Mouse (Mus musculus) lung, adult 2 months (tissue): ENCODE results near the gene Mcm2. TPM values are rescaled to one million over a fixed set of nuclear protein-coding genes. Genes with fewer than 3 reads are reported as not detected.
A peak's percentile ranks its signal among the peaks of the same experiment; 100 is the strongest.

ENCODE experiments used
- DNase-seq: peaks from one replicate; pipeline ENCODE4 v3.0.0; 2022
- H3K4me1 ChIP-seq: fragments of 200-500 bp; 2 replicates; pipeline ENCODE4 v1.6.1; 2011; ENCODE audit warnings: low read length; ENCODE audit not compliant: control insufficient read depth, insufficient read depth
- H3K4me3 ChIP-seq: fragments of 200-500 bp; replicated peaks from 2 replicates; pipeline ENCODE3; 2011; ENCODE audit warnings: low read depth, mild to moderate bottlenecking, control low read depth, low read length; ENCODE audit errors: extremely low read depth
- CTCF ChIP-seq: fragments of 200-500 bp; IDR thresholded peaks from 2 replicates; pipeline ENCODE4 v1.5.1; 2011; ENCODE audit warnings: mild to moderate bottlenecking, low read length, control low read depth; ENCODE audit not compliant: insufficient read depth
- POLR2A ChIP-seq: fragments of 200-500 bp; IDR thresholded peaks from 2 replicates; pipeline ENCODE4 v1.6.1; 2011; ENCODE audit warnings: low read depth, mild to moderate bottlenecking, control low read depth, low read length, borderline replicate concordance; ENCODE audit errors: extremely low read depth
- WGBS: fragments of 180-500 bp; shearing (Covaris S2); methylation state at CpG from one replicate; pipeline ENCODE4 v1.1.7; 2018; 5-methylcytosine and 5-hydroxymethylcytosine counted together
- polyA plus RNA-seq: library from polyadenylated mRNA; depleted of rRNA; stranded (reverse); fragments of >200 nt; gene quantifications from 2 replicates; pipeline ENCODE4 v1.2.3, GENCODE M21; 2012

Gene Mcm2
- polyA plus RNA-seq, 1 experiment = 11.1 TPM

DNA sequence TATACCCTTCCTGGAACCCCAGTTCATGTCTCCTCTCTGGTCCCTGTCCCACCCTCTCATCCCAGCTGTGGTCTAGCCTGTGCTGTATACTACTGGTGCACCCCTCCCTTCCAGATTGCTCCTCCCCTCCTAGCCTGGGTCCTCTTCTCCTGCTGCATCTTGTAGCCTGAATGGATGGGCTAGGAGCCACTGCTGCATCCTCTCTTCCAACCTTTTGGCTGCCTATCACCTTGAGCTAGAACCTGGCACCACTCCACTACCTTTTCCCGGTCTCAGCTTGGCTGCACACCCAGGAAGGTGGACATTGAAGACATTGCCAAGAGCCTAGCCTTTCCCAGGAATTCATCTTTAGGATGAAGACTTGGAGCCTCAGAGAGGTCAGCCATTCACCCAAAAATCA, 29.4 kb upstream of the Mcm2 start:
- H3K4me1 ChIP-seq = peaks cover 49% of the 10 kb centered on the region
- no peak for DNase-seq
- H3K4me3 ChIP-seq = no peak overlapping the region
- TF ChIP-seq CTCF = no peak
- TF ChIP-seq POLR2A = no peak
- WGBS = 53% methylated on average over 1 of the region's 1 CpGs

DNA sequence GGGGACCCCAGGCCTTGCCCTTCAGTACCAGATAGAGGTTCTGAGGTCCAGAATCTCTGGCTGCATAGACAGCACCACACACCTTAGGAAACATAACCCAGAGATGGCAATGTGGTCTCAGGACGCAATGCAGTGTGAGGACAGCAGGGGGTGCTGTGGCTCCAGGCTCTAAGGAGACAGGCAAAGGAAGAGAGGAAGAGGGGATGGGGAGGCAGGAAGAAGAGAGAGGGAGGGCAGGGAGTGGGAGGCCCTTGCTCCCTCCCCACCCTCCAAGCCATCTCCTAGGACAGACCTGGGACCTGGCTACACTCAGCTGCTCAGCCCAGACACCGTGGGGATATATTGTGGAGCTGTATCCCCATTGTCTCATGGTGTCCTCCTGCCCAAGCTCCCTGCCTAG, 29.0 kb upstream of the Mcm2 start:
- Histone ChIP-seq H3K4me1 (peaks cover 49% of the 10 kb centered on the region), H3K4me3 (no peak overlapping the region)
- WGBS = 22% methylated on average over 2 of the region's 2 CpGs
- TF ChIP-seq CTCF (peak; percentile 97), POLR2A (no peak)
- peak; percentile 82 for DNase-seq

DNA sequence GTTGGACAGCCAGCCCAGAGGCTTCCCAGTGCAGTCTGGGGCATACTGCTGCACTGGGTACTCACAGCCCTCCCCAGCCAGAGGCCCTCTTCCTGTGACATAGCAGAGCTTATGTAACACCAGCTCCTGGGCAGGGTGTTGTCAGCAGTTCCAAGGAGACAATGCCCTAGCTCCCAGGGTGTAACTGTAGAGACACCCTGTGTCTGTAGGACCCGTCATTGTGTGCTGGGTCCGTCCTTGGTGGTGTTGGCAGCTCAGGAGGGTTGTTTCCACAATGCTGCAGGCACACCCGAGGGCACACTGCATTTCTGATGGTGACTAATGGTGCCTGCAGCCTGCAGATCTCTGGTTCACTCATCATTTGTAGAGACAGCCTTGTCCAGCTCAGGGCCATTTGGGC, 28.3 kb upstream of the Mcm2 start:
- no peak for TF ChIP-seq CTCF
- 0 out of 2 replicates have a peak, but pooled peaks have one; percentile 31 for TF ChIP-seq POLR2A
- WGBS = 9% methylated on average over 3 of the region's 3 CpGs
- peaks cover 49% of the 10 kb centered on the region for H3K4me1 ChIP-seq
- DNase-seq = peak; percentile 44
- no peak overlapping the region for H3K4me3 ChIP-seq

DNA sequence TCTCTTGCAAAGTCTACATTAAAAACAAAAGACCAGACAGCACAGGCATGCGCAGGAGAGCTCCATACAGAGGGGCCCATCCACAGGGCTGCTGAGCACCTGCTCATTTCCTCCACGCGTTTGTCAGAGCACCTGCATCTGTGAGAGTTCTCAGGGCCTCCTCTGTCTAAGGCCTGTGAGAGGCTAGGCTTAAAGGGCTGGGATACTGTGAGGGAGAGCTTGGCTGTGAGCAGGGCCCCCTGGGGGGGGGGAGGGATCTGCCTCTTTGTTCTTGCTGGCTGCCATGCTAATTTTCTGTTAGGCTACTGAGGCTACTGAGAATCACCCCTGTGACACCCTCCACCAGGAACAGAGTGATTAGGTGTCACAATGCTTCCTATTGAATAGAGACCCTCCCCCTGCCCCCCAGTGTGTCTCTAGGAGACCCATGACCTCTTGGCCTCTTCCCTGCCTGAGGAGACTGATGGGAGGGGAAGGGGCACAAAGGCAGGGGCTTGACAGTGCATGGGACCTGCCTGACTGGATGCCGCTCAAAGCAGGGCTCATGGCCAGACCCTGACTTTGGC, 27.1 kb upstream of the Mcm2 start:
- no peak overlapping the region for H3K4me3 ChIP-seq
- DNase-seq = no peak
- TF ChIP-seq CTCF = no peak
- no peak for TF ChIP-seq POLR2A
- peaks cover 41% of the 10 kb centered on the region for H3K4me1 ChIP-seq
- 43% methylated on average over 4 of the region's 4 CpGs for WGBS

DNA sequence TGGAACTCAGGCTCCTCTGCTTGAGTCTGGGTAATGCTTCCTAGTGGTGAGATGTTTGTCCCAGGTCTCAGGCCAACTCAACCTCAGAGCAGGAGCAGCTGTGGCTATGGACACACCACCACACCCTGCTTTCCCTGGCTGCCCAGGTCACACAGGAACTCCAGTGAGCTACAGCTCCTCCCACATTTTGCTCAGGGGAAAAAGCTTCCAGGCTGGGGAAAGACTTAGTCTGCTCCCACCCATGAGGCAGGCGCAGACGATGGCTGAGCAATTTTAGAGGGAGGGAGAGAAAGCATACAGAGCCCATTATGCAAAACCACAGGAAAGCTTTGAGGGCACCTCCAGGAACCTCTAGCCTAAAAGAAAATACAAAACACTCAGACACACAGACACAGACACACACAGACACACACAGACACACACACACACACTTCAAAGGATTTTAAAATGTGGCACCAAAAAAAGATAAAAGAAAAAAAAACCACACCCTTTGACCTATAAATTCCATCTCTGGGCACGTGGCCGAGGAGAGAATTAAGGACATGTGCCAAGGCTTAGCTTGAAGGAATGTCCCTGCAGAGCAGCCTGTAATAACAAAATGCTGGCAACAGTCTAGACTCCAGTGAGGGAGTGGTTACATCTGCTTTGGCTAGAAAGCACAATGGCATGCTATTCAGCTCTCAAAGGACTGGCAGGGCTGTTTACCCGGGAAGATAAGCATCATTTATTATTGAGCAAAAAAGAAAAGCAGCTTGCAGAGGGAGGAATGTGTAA, 26.1 kb upstream of the Mcm2 start:
- TF ChIP-seq CTCF (no peak), POLR2A (no peak)
- Histone ChIP-seq H3K4me3 (no peak overlapping the region), H3K4me1 (peaks cover 38% of the 10 kb centered on the region)
- DNase-seq = peak; percentile 58
- 6% methylated on average over 5 of the region's 5 CpGs for WGBS

DNA sequence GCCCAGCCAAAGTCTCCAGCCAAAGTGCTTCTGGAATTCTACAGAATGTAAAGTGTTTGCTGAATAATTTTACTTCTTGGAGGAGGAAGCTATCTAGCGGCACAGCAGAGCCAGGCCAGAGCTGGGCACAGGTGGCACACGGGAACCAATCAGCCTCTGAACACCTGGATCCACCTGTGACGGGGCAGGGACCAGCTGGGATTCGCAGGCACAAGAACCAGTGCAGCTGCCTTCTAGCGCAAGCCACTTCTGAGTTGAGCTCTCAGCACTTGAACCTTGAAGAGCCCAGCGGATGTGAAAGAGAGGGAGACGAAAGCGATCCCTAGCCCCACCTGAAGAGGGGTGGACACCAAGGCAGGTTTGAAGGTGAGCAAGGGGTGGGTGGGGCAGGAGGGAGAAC, 20.2 kb upstream of the Mcm2 start:
- no peak for TF ChIP-seq POLR2A
- peaks cover under 1% of the 10 kb centered on the region for H3K4me1 ChIP-seq
- WGBS = 66% methylated on average over 8 of the region's 8 CpGs
- H3K4me3 ChIP-seq = no peak overlapping the region
- no peak for DNase-seq

DNA sequence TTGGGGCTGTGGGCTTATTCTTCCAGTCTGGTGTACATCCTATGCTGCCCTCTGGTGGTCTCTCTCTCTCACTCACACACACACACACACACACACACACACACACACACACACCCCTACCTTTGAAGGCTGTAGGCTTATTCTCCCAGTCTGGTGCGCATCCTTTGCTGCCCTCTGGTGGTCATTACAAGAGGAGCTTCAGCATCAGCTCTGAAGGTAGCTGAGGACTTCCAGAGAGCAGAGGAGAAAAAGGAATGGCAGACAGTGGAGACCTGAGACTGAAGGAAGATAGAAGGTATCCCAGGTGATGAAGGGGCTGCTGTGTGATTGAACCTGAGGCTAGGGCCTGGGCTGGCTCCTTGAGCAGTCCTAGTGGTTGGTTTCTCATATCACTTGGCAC, 17.6 kb upstream of the Mcm2 start:
- no peaks in the 10 kb centered on the region for H3K4me1 ChIP-seq
- no peak for DNase-seq
- WGBS = 63% methylated on average over 1 of the region's 1 CpGs
- H3K4me3 ChIP-seq = no peak overlapping the region
- TF ChIP-seq CTCF (peak; percentile 73), POLR2A (no peak)

DNA sequence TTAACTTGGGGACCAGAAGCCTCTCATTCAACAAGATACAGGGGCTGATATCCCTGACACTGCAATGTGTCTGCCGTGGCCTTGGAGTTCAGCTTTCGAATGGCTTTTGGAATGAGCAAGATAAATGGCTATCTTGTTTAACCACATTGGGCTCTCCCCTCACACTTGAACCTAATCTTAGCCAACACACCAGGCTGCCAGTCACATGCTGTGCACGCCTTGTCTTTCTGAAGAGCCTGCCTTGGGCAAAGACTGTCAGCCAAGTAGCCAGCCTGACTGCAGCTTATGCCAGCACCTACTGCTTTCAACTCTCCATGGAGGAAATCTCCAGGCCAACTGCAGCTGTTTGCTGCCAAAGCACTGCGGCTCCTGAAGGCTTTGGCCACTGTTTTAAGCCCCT, 16.9 kb upstream of the Mcm2 start:
- no peak for TF ChIP-seq CTCF
- TF ChIP-seq POLR2A = no peak
- H3K4me1 ChIP-seq = no peaks in the 10 kb centered on the region
- no peak for DNase-seq
- H3K4me3 ChIP-seq = no peak overlapping the region
- whole genome bisulfite sequencing = 67% methylated on average over 4 of the region's 4 CpGs

DNA sequence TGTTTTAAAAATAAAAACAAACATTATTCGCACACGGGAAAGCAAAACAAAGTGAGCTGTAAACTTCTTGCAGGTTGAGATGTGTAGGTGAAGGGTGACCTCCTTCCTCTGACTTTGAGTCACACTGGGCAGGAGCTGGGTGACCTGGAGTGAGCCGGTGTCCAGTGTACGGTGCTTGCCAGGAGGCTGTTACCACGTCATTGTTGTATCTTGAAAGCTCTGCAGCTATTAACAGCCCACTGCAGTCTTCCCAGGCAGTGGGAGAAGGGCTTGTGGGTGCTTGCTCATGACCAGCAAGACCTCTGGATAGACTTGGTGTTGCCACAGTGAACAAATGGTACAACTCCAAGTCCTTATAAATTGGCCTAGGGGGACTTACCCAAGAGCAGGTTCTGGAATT, 16.2 kb upstream of the Mcm2 start:
- WGBS = 48% methylated on average over 5 of the region's 5 CpGs
- no peak for DNase-seq
- no peak overlapping the region for H3K4me3 ChIP-seq
- no peaks in the 10 kb centered on the region for H3K4me1 ChIP-seq
- no peak for TF ChIP-seq CTCF
- TF ChIP-seq POLR2A = no peak

DNA sequence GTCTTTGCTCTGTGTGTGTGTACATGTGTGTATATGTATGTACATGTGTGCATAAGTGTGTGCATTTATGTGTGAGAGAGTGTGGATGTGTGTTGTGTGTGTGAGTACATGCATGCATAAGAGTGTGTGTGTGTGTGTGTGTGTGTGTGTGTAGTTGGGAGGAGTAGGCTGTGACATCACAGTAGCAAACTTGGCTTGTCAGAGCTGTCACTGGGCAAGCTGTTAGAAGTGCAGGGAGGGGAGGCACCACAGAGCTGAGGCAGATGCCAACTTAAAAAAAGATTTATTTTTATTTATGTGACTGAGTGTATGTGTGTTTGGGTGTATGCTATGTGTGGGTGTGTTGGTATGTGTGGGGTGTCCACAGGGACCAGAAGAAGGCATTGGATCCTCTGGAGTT, 14.9 kb upstream of the Mcm2 start:
- no peak for TF ChIP-seq POLR2A
- no peak for TF ChIP-seq CTCF
- no peaks in the 10 kb centered on the region for H3K4me1 ChIP-seq
- no peak overlapping the region for H3K4me3 ChIP-seq
- no peak for DNase-seq

DNA sequence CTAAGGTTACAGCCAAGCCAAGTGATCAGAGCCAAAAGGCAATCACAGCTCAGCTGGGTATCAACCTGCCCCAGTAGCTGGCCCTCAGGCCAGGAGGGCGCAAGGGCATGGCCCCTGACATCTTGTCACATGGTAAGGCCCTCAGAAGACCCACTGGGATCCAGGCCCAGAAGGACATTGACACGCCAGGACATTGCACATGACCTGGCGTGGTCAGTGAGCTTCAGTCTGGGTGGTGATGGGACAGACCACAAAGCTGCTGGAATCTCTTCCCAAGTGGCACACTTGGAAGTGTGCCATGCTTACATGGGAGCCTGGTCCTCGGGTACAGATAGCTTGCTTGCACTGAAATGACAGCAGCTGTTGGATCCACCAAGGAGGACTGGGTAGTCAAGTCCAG, 14.4 kb upstream of the Mcm2 start:
- no peak for DNase-seq
- TF ChIP-seq POLR2A (no peak), CTCF (no peak)
- 61% methylated on average over 4 of the region's 4 CpGs for WGBS
- H3K4me3 ChIP-seq = no peak overlapping the region
- H3K4me1 ChIP-seq = no peaks in the 10 kb centered on the region
